In the genomic region with DNA sequence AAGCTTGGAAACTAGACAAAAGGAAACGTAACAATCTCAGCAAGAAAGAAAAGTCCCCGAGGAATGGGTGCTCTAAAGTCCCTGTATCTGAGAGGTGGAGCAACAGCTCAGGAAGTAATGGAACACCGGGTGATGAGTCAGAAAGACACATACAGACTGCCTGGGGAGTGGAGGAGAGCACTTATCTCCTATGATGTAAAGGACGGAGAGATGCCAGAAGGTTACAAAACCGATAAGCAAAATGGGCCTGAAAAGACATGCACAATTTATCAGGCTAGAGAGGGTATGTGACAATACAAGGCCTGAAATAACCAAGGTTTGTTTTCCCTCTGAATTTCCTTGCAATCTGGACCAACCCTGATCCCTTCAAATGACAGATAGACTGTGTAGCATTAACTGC, we compare ENCODE assay signal across 24 mouse cellular contexts.
DNase-seq lines count a peak whose midpoint lies in the region; ATAC-seq and TF ChIP-seq lines count a peak whose summit lies in the region.
"Had no signal": no experiment of that assay in that cellular context is flagged by ENCODE, and none has a peak within 500 bp of the region (broad histone marks: within the 10 kb centered on the region; RNA-seq: fewer than 3 reads in every experiment).

No protein-coding gene starts in this region.

- DNase-seq in adrenal gland, adult (ENCODE audit: inconsistent age in 2 of 2, low spot score in 1 of 2), result peak; percentile 35 to 89
- DNase-seq in adrenal gland, adult 18-20 months (ENCODE audit: low spot score in 2 of 2), result no peak
- peak; percentile 14 for DNase-seq in adrenal gland, postnatal 14 days
- DNase-seq in adrenal gland, postnatal 25 days, result no peak
- no peak for DNase-seq in heart, embryonic 10.5 days (ENCODE audit: low spot score)
- DNase-seq in MEL (ENCODE audit: low read depth, low spot score), result peak; percentile 7
- DNase-seq: cerebellum, adult 18-20 months; cerebellum, adult 9-10 months; cerebellum, postnatal 14 days; gastrocnemius, postnatal 25 days; heart, adult 2 months; heart, postnatal 14 days; kidney, adult 2 months had no signal

- no peaks in the 10 kb centered on the region for H3K27me3 ChIP-seq in heart, embryonic 12.5 days (replicated peaks)
- H3K27me3 ChIP-seq in heart, embryonic 10.5 days (ENCODE audit: insufficient read depth, poor library complexity, severe bottlenecking), result no peaks in the 10 kb centered on the region
- no peaks in the 10 kb centered on the region for H3K27me3 ChIP-seq in MEL (ENCODE audit: control insufficient read depth in 1 of 2, insufficient read depth in 2 of 2, low read length in 2 of 2)
- no peaks in the 10 kb centered on the region for H3K27me3 ChIP-seq in kidney, embryonic 16.5 days (ENCODE audit: insufficient read depth, low read length)
- H3K27me3 ChIP-seq: embryonic facial prominence, embryonic 12.5 days; forebrain, embryonic 12.5 days; forebrain, embryonic 15.5 days; heart, embryonic 13.5 days; hindbrain, embryonic 12.5 days; hindbrain, embryonic 15.5 days had no signal

- peaks cover 7% of the 10 kb centered on the region for H3K4me1 ChIP-seq in heart, embryonic 12.5 days (replicated peaks)
- H3K4me1 ChIP-seq in heart, embryonic 10.5 days, result no peaks in the 10 kb centered on the region
- H3K4me1 ChIP-seq in MEL (ENCODE audit: control insufficient read depth in 1 of 2, insufficient read depth in 2 of 2, low read length in 2 of 2), result no peaks in the 10 kb centered on the region
- H3K4me1 ChIP-seq in kidney, embryonic 16.5 days (ENCODE audit: insufficient read depth, low read length), result peaks cover 6% of the 10 kb centered on the region
- H3K4me1 ChIP-seq: embryonic facial prominence, embryonic 12.5 days; forebrain, embryonic 15.5 days; hindbrain, embryonic 12.5 days had no signal

- TF ChIP-seq EP300 in MEL (IDR thresholded peaks at IDR 0.05; ENCODE audit: low read depth in 1 of 2, low read length in 2 of 2), result no peak

- H3K9ac ChIP-seq in heart, embryonic 12.5 days, result no peak overlapping the region
- no peak overlapping the region for H3K9ac ChIP-seq in MEL (ENCODE audit: control insufficient read depth, low read depth, low read length, poor library complexity, severe bottlenecking)
- no peak overlapping the region for H3K9ac ChIP-seq in kidney, embryonic 16.5 days (replicated peaks; ENCODE audit: low read length)
- H3K9ac ChIP-seq: embryonic facial prominence, embryonic 12.5 days; forebrain, embryonic 12.5 days; forebrain, embryonic 15.5 days; heart, embryonic 13.5 days; hindbrain, embryonic 12.5 days; hindbrain, embryonic 15.5 days had no signal

- H3K36me3 ChIP-seq in heart, embryonic 12.5 days, result no peaks in the 10 kb centered on the region
- H3K36me3 ChIP-seq in heart, embryonic 10.5 days, result no peaks in the 10 kb centered on the region
- no peaks in the 10 kb centered on the region for H3K36me3 ChIP-seq in MEL (ENCODE audit: control insufficient read depth in 1 of 2, insufficient read depth in 2 of 2, low read length in 2 of 2)
- H3K36me3 ChIP-seq in kidney, embryonic 16.5 days (ENCODE audit: insufficient read depth, low read length), result no peaks in the 10 kb centered on the region
- H3K36me3 ChIP-seq: embryonic facial prominence, embryonic 12.5 days; forebrain, embryonic 12.5 days; forebrain, embryonic 15.5 days; heart, embryonic 13.5 days; hindbrain, embryonic 12.5 days; hindbrain, embryonic 15.5 days had no signal

- no peaks in the 10 kb centered on the region for H3K9me3 ChIP-seq in heart, embryonic 12.5 days (replicated peaks)
- H3K9me3 ChIP-seq in heart, embryonic 10.5 days, result no peaks in the 10 kb centered on the region
- no peaks in the 10 kb centered on the region for H3K9me3 ChIP-seq in MEL (replicated peaks; ENCODE audit: insufficient read depth, low read length)
- no peaks in the 10 kb centered on the region for H3K9me3 ChIP-seq in kidney, embryonic 16.5 days (ENCODE audit: low read length)
- H3K9me3 ChIP-seq: embryonic facial prominence, embryonic 12.5 days; forebrain, embryonic 12.5 days; forebrain, embryonic 15.5 days; heart, embryonic 13.5 days; hindbrain, embryonic 12.5 days; hindbrain, embryonic 15.5 days had no signal

- peak; percentile 66 for ATAC-seq in heart, embryonic 12.5 days (ENCODE audit: insufficient number of reproducible peaks, low FRiP score)
- ATAC-seq in kidney, embryonic 16.5 days (ENCODE audit: low FRiP score, low TSS enrichment), result no peak
- ATAC-seq: forebrain, embryonic 15.5 days; intestine, postnatal 0 days; Patski had no signal

- 26% methylated on average over 5 of the region's 5 CpGs for WGBS in heart, embryonic 12.5 days
- 34% methylated on average over 5 of the region's 5 CpGs for WGBS in heart, embryonic 10.5 days
- WGBS in kidney, embryonic 16.5 days, result 65% methylated on average over 5 of the region's 5 CpGs

- H3K27ac ChIP-seq in heart, embryonic 12.5 days (ENCODE audit: poor library complexity, severe bottlenecking), result peak overlapping the region; percentile 47; the same call in 1 of the 2 replicates
- no peak overlapping the region for H3K27ac ChIP-seq in heart, embryonic 10.5 days
- H3K27ac ChIP-seq in MEL (ENCODE audit: control insufficient read depth, low read depth, low read length), result no peak overlapping the region
- H3K27ac ChIP-seq in kidney, embryonic 16.5 days (ENCODE audit: low read length), result no peak overlapping the region
- H3K27ac ChIP-seq: embryonic facial prominence, embryonic 12.5 days; forebrain, embryonic 12.5 days; forebrain, embryonic 15.5 days; heart, adult 2 months; heart, embryonic 13.5 days; hindbrain, embryonic 12.5 days; hindbrain, embryonic 15.5 days had no signal

- no peak overlapping the region for H3K4me2 ChIP-seq in heart, embryonic 12.5 days
- no peak overlapping the region for H3K4me2 ChIP-seq in kidney, embryonic 16.5 days (replicated peaks; ENCODE audit: low read depth, low read length)
- H3K4me2 ChIP-seq: embryonic facial prominence, embryonic 12.5 days; forebrain, embryonic 12.5 days; forebrain, embryonic 15.5 days; heart, embryonic 13.5 days; hindbrain, embryonic 12.5 days; hindbrain, embryonic 15.5 days had no signal

- no peak overlapping the region for H3K4me3 ChIP-seq in heart, embryonic 12.5 days
- H3K4me3 ChIP-seq in heart, embryonic 10.5 days, result no peak overlapping the region
- no peak overlapping the region for H3K4me3 ChIP-seq in MEL (ENCODE audit: control insufficient read depth in 1 of 2, insufficient read depth in 1 of 2, low read depth in 2 of 2, low read length in 2 of 2)
- H3K4me3 ChIP-seq in kidney, embryonic 16.5 days (ENCODE audit: low read length), result no peak overlapping the region
- H3K4me3 ChIP-seq: embryonic facial prominence, embryonic 12.5 days; erythroblast, embryonic 14.5 days; forebrain, embryonic 12.5 days; forebrain, embryonic 15.5 days; heart, adult 2 months; heart, embryonic 13.5 days; hindbrain, embryonic 12.5 days; hindbrain, embryonic 15.5 days had no signal

- no peaks in the 10 kb centered on the region for H3K79me2 ChIP-seq in MEL (ENCODE audit: control insufficient read depth, insufficient read depth, low read length, poor library complexity)

- TF ChIP-seq POLR2A in MEL (IDR thresholded peaks at IDR 0.05; ENCODE audit: control insufficient read depth in 1 of 2, insufficient read depth in 1 of 2, low read depth in 1 of 2, low read length in 2 of 2, poor library complexity in 1 of 2), result no peak

- no peak for TF ChIP-seq CTCF in MEL (IDR thresholded peaks at IDR 0.05 in 2 of 3, conservative IDR thresholded peaks at IDR 0.05 in 1 of 3; ENCODE audit: control insufficient read depth in 1 of 3, insufficient read depth in 1 of 3, low read depth in 2 of 3, low read length in 3 of 3, poor library complexity in 1 of 3, severe bottlenecking in 1 of 3)

- TF ChIP-seq RAD21 in MEL (IDR thresholded peaks at IDR 0.05; ENCODE audit: low read depth, low read length), result no peak

TF ChIP-seq in MEL, 35 proteins besides CTCF, POLR2A, EP300 and RAD21:
- TF ChIP-seq USF2 (IDR thresholded peaks at IDR 0.05; ENCODE audit: borderline replicate concordance in 1 of 2, insufficient read depth in 1 of 2, low read depth in 1 of 2, low read length in 2 of 2), result no peak
- TF ChIP-seq TBP (IDR thresholded peaks at IDR 0.05; ENCODE audit: low read depth, low read length), result no peak
- no peak for TF ChIP-seq GABPA (IDR thresholded peaks at IDR 0.05; ENCODE audit: low read depth, low read length)
- no peak for TF ChIP-seq GATA1 (IDR thresholded peaks at IDR 0.05; ENCODE audit: low read depth, low read length)
- TF ChIP-seq ZKSCAN1 (IDR thresholded peaks at IDR 0.05; ENCODE audit: low read depth, low read length), result no peak
- no peak for TF ChIP-seq ZNF384 (IDR thresholded peaks at IDR 0.05; ENCODE audit: low read depth, low read length)
- no peak for TF ChIP-seq UBTF (IDR thresholded peaks at IDR 0.05; ENCODE audit: borderline replicate concordance, insufficient read depth, low read depth, low read length)
- no peak for TF ChIP-seq HCFC1 (IDR thresholded peaks at IDR 0.05; ENCODE audit: low read depth, low read length)
- no peak for TF ChIP-seq JUND (IDR thresholded peaks at IDR 0.05; ENCODE audit: low read depth, low read length)
TF ChIP-seq in MEL: peak in this region for 0.

Comparison
In these comparisons a context has a peak if more than half of its experiments do, and no peak if none do; other contexts are left out.
1. DNase-seq: peak in adrenal gland, adult (2 of 2), adrenal gland, postnatal 14 days (single experiment) and MEL (single experiment); none in adrenal gland, adult 18-20 months (0 of 2), adrenal gland, postnatal 25 days (single experiment) and heart, embryonic 10.5 days (single experiment).